Mouse (Mus musculus) neutrophil, adult 59 days (primary cell): Measurements from ENCODE around the gene Vopp1. TPM values are rescaled to one million over a fixed set of nuclear protein-coding genes. Genes with fewer than 3 reads are reported as not detected.

Source experiments
- total RNA-seq, 2 experiments: library from RNA; stranded (reverse); gene quantifications; 1 replicate in 1 of 2; 2 replicates in 1 of 2; pipeline ENCODE4 v1.2.4; 2023

Gene Vopp1
- 10 to 100 TPM; 14.1 to 15.4 TPM for total RNA-seq

GRCm38 (mm10) chr6:57824422-57825258 lies at the start of gene Vopp1:
TSS of gene Vopp1 (minus strand) at chr6:57825159.

GRCm38 (mm10) chr6:57850286-57850685 lies 25.3 kb upstream of the Vopp1 start, which contains the start of gene Vmn1r21:
TSS of gene Vmn1r21 (minus strand) at chr6:57850343.

GRCm38 (mm10) chr6:57702376-57702742 lies 122.6 kb downstream of the Vopp1 start, which contains the start of gene Lancl2:
TSS of gene Lancl2 (plus strand) at chr6:57702540.

GRCm38 (mm10) chr6:57691467-57692261 lies 133.3 kb downstream of the Vopp1 start, which contains the start of gene Pyurf:
TSS of gene Pyurf (minus strand) at chr6:57692078.

Other genes starting within 250 kb of the Vopp1 start
- gene Herc6, start 244.2 kb downstream of the Vopp1 start, total RNA-seq: 10 to 100 TPM; 11.9 to 13.3 TPM
- 1 to 10 TPM; 1.8 to 1.9 TPM for gene Pyurf, start 133.1 kb downstream of the Vopp1 start, total RNA-seq
- 10 to 100 TPM; 10.6 to 11.6 TPM for gene Lancl2, start 122.6 kb downstream of the Vopp1 start, total RNA-seq
- gene Vmn1r21, start 25.2 kb upstream of the Vopp1 start, total RNA-seq: not detected
- not detected for gene Vmn1r22, start 82.9 kb upstream of the Vopp1 start, total RNA-seq
- not detected for gene Vmn1r23, start 101.7 kb upstream of the Vopp1 start, total RNA-seq
- gene Vmn1r24, start 136.3 kb upstream of the Vopp1 start, total RNA-seq: not detected
- gene Vmn1r25, start 155.7 kb upstream of the Vopp1 start, total RNA-seq: not detected
- gene Vmn1r26, start 190.0 kb upstream of the Vopp1 start, total RNA-seq: not detected